Mouse (Mus musculus) left cerebral cortex, adult 18-20 months (tissue): ENCODE measurements around the gene Coro2b. TPM values are rescaled to one million over a fixed set of nuclear protein-coding genes. Genes with fewer than 3 reads are reported as not detected.
A peak's percentile ranks its signal among the peaks of the same experiment; 100 is the strongest.
"Not testable (repeated sequence)": the region's sequence is repeated elsewhere in the genome, so short reads cannot be mapped to it uniquely, and the experiment has no call there.

Source experiments
- DNase-seq, 2 experiments: peaks; one replicate each; pipeline ENCODE4 v3.0.0; 2021 to 2022; ENCODE audit warnings: low spot score in 2 of 2, mixed read lengths in 1 of 2
- total RNA-seq, 2 experiments: library from RNA; stranded (reverse); gene quantifications; 2 replicates each; pipeline ENCODE4 v1.2.3; 2021

Gene Coro2b
- total RNA-seq, 2 experiments from 2014 or later = 162 to 174 TPM

GRCm38 (mm10) chr9:62450862-62451261 is 86.0 kb downstream of the Coro2b start:
- no peak for DNase-seq

GRCm38 (mm10) chr9:62450355-62450754 is 86.5 kb downstream of the Coro2b start:
- no peak for DNase-seq

- not testable (repeated sequence) for DNase-seq
These were observed 89.5 kb downstream of the Coro2b start for GRCm38 (mm10) chr9:62447337-62447736.

GRCm38 (mm10) chr9:62438755-62439101 is 98.1 kb downstream of the Coro2b start:
- peak; percentile 65 to 72 for DNase-seq

- no peak for DNase-seq
These were observed 98.6 kb downstream of the Coro2b start for GRCm38 (mm10) chr9:62438085-62438754.

GRCm38 (mm10) chr9:62437446-62437845 is 99.4 kb downstream of the Coro2b start:
- no peak for DNase-seq

GRCm38 (mm10) chr9:62435613-62436318 is 101.1 kb downstream of the Coro2b start:
- peak; percentile 59 to 61 for DNase-seq

GRCm38 (mm10) chr9:62432261-62433060 is 104.4 kb downstream of the Coro2b start:
- no peak for DNase-seq

GRCm38 (mm10) chr9:62430741-62431140 is 106.1 kb downstream of the Coro2b start:
- DNase-seq = no peak

- DNase-seq = no peak
These were observed 109.8 kb downstream of the Coro2b start for GRCm38 (mm10) chr9:62427010-62427409.

- DNase-seq = no peak
These were observed 110.3 kb downstream of the Coro2b start for GRCm38 (mm10) chr9:62426531-62426930.

GRCm38 (mm10) chr9:62426021-62426420 is 110.8 kb downstream of the Coro2b start:
- no peak for DNase-seq

- no peak for DNase-seq
These were observed 111.6 kb downstream of the Coro2b start for GRCm38 (mm10) chr9:62425265-62425664.

- no peak for DNase-seq
These were observed 113.0 kb downstream of the Coro2b start for GRCm38 (mm10) chr9:62423871-62424270.

GRCm38 (mm10) chr9:62422926-62423325 is 113.9 kb downstream of the Coro2b start:
- no peak for DNase-seq

GRCm38 (mm10) chr9:62421911-62422310 is 114.9 kb downstream of the Coro2b start:
- DNase-seq = no peak

- peak; percentile 56 to 62 for DNase-seq
These were observed 115.8 kb downstream of the Coro2b start for GRCm38 (mm10) chr9:62421027-62421426.

GRCm38 (mm10) chr9:62420261-62420917 is 116.5 kb downstream of the Coro2b start:
- no peak for DNase-seq

- no peak for DNase-seq
These were observed 118.1 kb downstream of the Coro2b start for GRCm38 (mm10) chr9:62418742-62419141.

- DNase-seq = no peak
These were observed 129.3 kb downstream of the Coro2b start for GRCm38 (mm10) chr9:62407357-62408146.
